Mouse (Mus musculus) lung, adult 2 months (tissue): Measurements from ENCODE around the gene Cript.

Source experiments
- CTCF ChIP-seq: fragments of 200-500 bp; IDR thresholded peaks from 2 replicates; pipeline ENCODE4 v1.5.1; 2011; ENCODE audit warnings: mild to moderate bottlenecking, low read length, control low read depth; ENCODE audit not compliant: insufficient read depth
- POLR2A ChIP-seq: fragments of 200-500 bp; IDR thresholded peaks from 2 replicates; pipeline ENCODE4 v1.6.1; 2011; ENCODE audit warnings: low read depth, mild to moderate bottlenecking, control low read depth, low read length, borderline replicate concordance; ENCODE audit errors: extremely low read depth

DNA sequence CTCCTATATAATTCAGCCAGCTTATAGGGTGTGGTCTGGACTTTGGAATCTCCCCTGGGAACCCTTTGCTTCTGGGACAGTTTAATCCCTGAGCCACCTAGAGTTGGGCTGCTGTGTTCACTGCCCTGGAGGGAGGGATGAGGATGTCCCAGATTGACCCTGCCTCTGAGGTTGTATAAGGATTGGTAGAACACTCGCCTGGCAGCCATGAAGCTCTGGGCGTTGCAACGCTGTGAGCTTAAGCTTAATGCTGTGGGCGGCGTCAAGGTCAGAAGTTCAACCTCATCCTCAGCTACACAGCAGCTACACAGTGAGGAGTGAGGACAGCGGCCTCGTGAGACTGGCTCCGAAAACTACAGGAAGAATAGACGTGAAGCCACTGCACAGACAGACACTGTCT, 42.9 kb upstream of the Cript start:
- TF ChIP-seq CTCF: no peak
- TF ChIP-seq POLR2A: no peak
